16 mouse cellular contexts compared by ENCODE assay signal in the genomic region with DNA sequence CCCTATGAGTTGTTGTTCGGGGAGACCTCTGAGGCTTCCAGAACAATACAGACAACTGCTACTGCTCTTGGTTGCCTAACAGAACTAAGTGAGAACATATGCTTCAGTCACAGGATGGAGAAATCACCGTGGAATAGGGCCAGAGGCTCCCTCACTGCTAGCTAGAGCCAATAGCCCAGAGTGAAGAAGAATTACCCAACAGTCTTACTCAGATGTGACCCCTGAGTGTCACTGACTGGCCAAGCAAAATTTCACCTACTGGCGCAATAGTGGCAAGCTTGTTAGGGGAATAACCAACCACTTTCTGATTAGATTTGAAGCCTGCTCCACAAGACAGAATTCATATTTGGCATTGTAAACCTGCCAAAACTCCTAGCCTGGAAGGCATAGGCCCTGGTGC. TPM values are rescaled to one million over a fixed set of nuclear protein-coding genes. Genes with fewer than 3 reads are reported as not detected.
DNase-seq lines count a peak whose midpoint lies in the region; ATAC-seq and TF ChIP-seq lines count a peak whose summit lies in the region.
"Had no signal": no experiment of that assay in that cellular context is flagged by ENCODE, and none has a peak within 500 bp of the region (broad histone marks: within the 10 kb centered on the region; RNA-seq: fewer than 3 reads in every experiment).

No protein-coding gene starts in this region.

- DNase-seq in adrenal gland, adult 8-10 months: peak; percentile 49
- no peak for DNase-seq in adrenal gland, adult 18-20 months (ENCODE audit: low spot score in 2 of 2)
- DNase-seq in 416B (ENCODE audit: low read depth): peak; percentile 73
- peak; percentile 71 for DNase-seq in gastrocnemius, adult 2 months
- DNase-seq in neural tube, embryonic 10.5 days (ENCODE audit: extremely low spot score, low spot score): no peak
- no peak for DNase-seq in right cerebral cortex, postnatal 36 days (ENCODE audit: low spot score in 2 of 2)
- DNase-seq: cerebellum, postnatal 36 days; layer of hippocampus, adult 9-11 months; right cerebral cortex, postnatal 25 days had no signal

- peaks cover 47% of the 10 kb centered on the region for H3K4me1 ChIP-seq in lung, embryonic 15.5 days
- H3K4me1 ChIP-seq in intestine, embryonic 16.5 days (ENCODE audit: control insufficient read depth, insufficient read depth, low read length): peaks cover 19% of the 10 kb centered on the region
- H3K4me1 ChIP-seq: midbrain, embryonic 15.5 days had no signal

- peak; percentile 15; the same call in 1 of the 2 replicates for ATAC-seq in lung, embryonic 15.5 days (ENCODE audit: borderline replicate concordance, extremely low read depth, low FRiP score, low TSS enrichment)
- ATAC-seq in intestine, embryonic 16.5 days: no peak
- ATAC-seq: intestine, embryonic 15.5 days; midbrain, embryonic 15.5 days had no signal

- no peak overlapping the region; the same call in 1 of the 2 replicates for H3K4me3 ChIP-seq in gastrocnemius, adult 2 months
- no peak overlapping the region for H3K4me3 ChIP-seq in lung, embryonic 15.5 days
- no peak overlapping the region for H3K4me3 ChIP-seq in intestine, embryonic 16.5 days (ENCODE audit: low read length)
- H3K4me3 ChIP-seq: intestine, embryonic 15.5 days; limb, embryonic 15.5 days; midbrain, embryonic 15.5 days; stomach, embryonic 15.5 days had no signal

- H3K9ac ChIP-seq in lung, embryonic 15.5 days: no peak overlapping the region
- H3K9ac ChIP-seq in intestine, embryonic 16.5 days (ENCODE audit: low read depth, low read length): no peak overlapping the region
- H3K9ac ChIP-seq: intestine, embryonic 15.5 days; limb, embryonic 15.5 days; midbrain, embryonic 15.5 days; stomach, embryonic 15.5 days had no signal

- peak overlapping the region; percentile 89 for H3K27ac ChIP-seq in gastrocnemius, adult 2 months
- H3K27ac ChIP-seq in lung, embryonic 15.5 days: no peak overlapping the region
- no peak overlapping the region for H3K27ac ChIP-seq in intestine, embryonic 16.5 days (ENCODE audit: low read length)
- H3K27ac ChIP-seq: intestine, embryonic 15.5 days; limb, embryonic 15.5 days; midbrain, embryonic 15.5 days; stomach, embryonic 15.5 days had no signal

- H3K36me3 ChIP-seq in lung, embryonic 15.5 days: peaks cover 22% of the 10 kb centered on the region
- H3K36me3 ChIP-seq in intestine, embryonic 16.5 days (ENCODE audit: control insufficient read depth, insufficient read depth, low read length): peaks cover 13% of the 10 kb centered on the region; the same call in 1 of the 2 replicates

- no peaks in the 10 kb centered on the region for H3K27me3 ChIP-seq in lung, embryonic 15.5 days
- H3K27me3 ChIP-seq in intestine, embryonic 16.5 days (replicated peaks; ENCODE audit: control insufficient read depth, insufficient read depth, low read length): no peaks in the 10 kb centered on the region
- H3K27me3 ChIP-seq: intestine, embryonic 15.5 days; limb, embryonic 15.5 days; midbrain, embryonic 15.5 days; stomach, embryonic 15.5 days had no signal

- no peaks in the 10 kb centered on the region for H3K9me3 ChIP-seq in lung, embryonic 15.5 days
- H3K9me3 ChIP-seq in intestine, embryonic 16.5 days (ENCODE audit: control insufficient read depth, low read length): no peaks in the 10 kb centered on the region
- H3K9me3 ChIP-seq: G1E; intestine, embryonic 15.5 days; limb, embryonic 15.5 days; midbrain, embryonic 15.5 days; stomach, embryonic 15.5 days had no signal

- no peak for TF ChIP-seq CTCF in gastrocnemius, adult 2 months (IDR thresholded peaks at IDR 0.05)

- intact Hi-C loops in gastrocnemius, adult 2 months (cut with DNase I): no loop called here

- H3K4me2 ChIP-seq in lung, embryonic 15.5 days: no peak overlapping the region
- H3K4me2 ChIP-seq in intestine, embryonic 16.5 days (ENCODE audit: low read depth, low read length): no peak overlapping the region
- H3K4me2 ChIP-seq: intestine, embryonic 15.5 days; limb, embryonic 15.5 days; midbrain, embryonic 15.5 days; stomach, embryonic 15.5 days had no signal

- WGBS in lung, embryonic 15.5 days: 76% methylated on average over 3 of the region's 3 CpGs
- 95% methylated on average over 3 of the region's 3 CpGs for WGBS in intestine, embryonic 16.5 days

RNA-seq across cellular contexts. Expression of a gene that starts 19.9 kb away (rescaled TPM):
- total RNA-seq in adrenal gland, adult 8-10 months (2022): 10 to 100 TPM; 66.0 to 88.0 (median 76.6) TPM
- total RNA-seq in adrenal gland, adult 18-20 months (2021): 10 to 100 TPM; 67.1 to 70.2 TPM
- total RNA-seq in gastrocnemius, adult 2 months (2021): 10 to 100 TPM; 61.7 to 78.6 TPM
- 15.9 and 17.2 TPM in 2 replicates for polyA plus RNA-seq in lung, embryonic 15.5 days (2015; fragmentation: Nextera tagmentation; extraction: Ambion mirVana)
- 12.9 and 13.5 TPM in 2 replicates for polyA plus RNA-seq in intestine, embryonic 16.5 days (2015; fragmentation: Nextera tagmentation; extraction: Ambion mirVana)

RNA-seq across cellular contexts. Expression of a gene that starts 51.7 kb away (rescaled TPM):
- 10 to 100 TPM; 23.5 to 36.6 (median 26.6) TPM for total RNA-seq in adrenal gland, adult 8-10 months (2022)
- 10 to 100 TPM; 28.6 to 33.6 TPM for total RNA-seq in adrenal gland, adult 18-20 months (2021)
- total RNA-seq in gastrocnemius, adult 2 months (2021): 10 to 100 TPM in 1 of 2 experiments, 1 to 10 TPM in 1; 8.9 to 12.5 TPM
- polyA plus RNA-seq in lung, embryonic 15.5 days (2015; fragmentation: Nextera tagmentation; extraction: Ambion mirVana): 55.7 and 56.8 TPM in 2 replicates
- polyA plus RNA-seq in intestine, embryonic 16.5 days (2015; fragmentation: Nextera tagmentation; extraction: Ambion mirVana): 39.1 and 53.0 TPM in 2 replicates

Comparison
In these comparisons a context has a peak if more than half of its experiments do, and no peak if none do; other contexts are left out.
1. DNase-seq: peak in adrenal gland, adult 8-10 months (single experiment), 416B (single experiment) and gastrocnemius, adult 2 months (single experiment); none in adrenal gland, adult 18-20 months (0 of 2), neural tube, embryonic 10.5 days (single experiment) and right cerebral cortex, postnatal 36 days (0 of 2).